Mouse (Mus musculus) lung, postnatal 0 days (tissue): ENCODE measurements around the gene Sema6b. TPM values are rescaled to one million over a fixed set of nuclear protein-coding genes. Genes with fewer than 3 reads are reported as not detected.

ENCODE experiments used
- ATAC-seq: fragments of 200-750 bp; cut with Nextera tagmentation; 2 replicates; pipeline ENCODE4 v1.8.0; 2017; ENCODE audit warnings: moderate library complexity
- DNase-seq: peaks from one replicate; pipeline ENCODE4 v3.0.0-alpha.2; 2016; ENCODE audit warnings: low spot score
- H3K27ac ChIP-seq: fragments of 300-500 bp; sonication (generic); 2 replicates; pipeline ENCODE4 v1.5.1; 2014; ENCODE audit warnings: antibody characterized with exemption, mild to moderate bottlenecking, low read length, mixed read lengths
- H3K27me3 ChIP-seq: fragments of 300-500 bp; sonication (generic); replicated peaks from 2 replicates; pipeline ENCODE4 v1.6.1; 2014; ENCODE audit warnings: low read length, mixed read lengths; ENCODE audit not compliant: insufficient read depth
- H3K36me3 ChIP-seq: fragments of 300-500 bp; sonication (generic); 2 replicates; pipeline ENCODE4 v1.6.1; 2014; ENCODE audit warnings: low read length, mixed read lengths; ENCODE audit not compliant: insufficient read depth
- H3K4me1 ChIP-seq: fragments of 300-500 bp; sonication (generic); 2 replicates; pipeline ENCODE4 v1.6.1; 2014; ENCODE audit warnings: antibody characterized with exemption, low read depth, low read length, mixed read lengths; ENCODE audit not compliant: insufficient read depth
- H3K4me2 ChIP-seq: fragments of 300-500 bp; sonication (generic); replicated peaks from 2 replicates; pipeline ENCODE4 v1.6.1; 2014; ENCODE audit warnings: low read depth, mild to moderate bottlenecking, low read length, moderate library complexity, mixed read lengths
- H3K4me3 ChIP-seq: fragments of 300-500 bp; sonication (generic); 2 replicates; pipeline ENCODE4 v1.5.1; 2014; ENCODE audit warnings: low read depth, low read length
- H3K9ac ChIP-seq: fragments of 300-500 bp; sonication (generic); replicated peaks from 2 replicates; pipeline ENCODE4 v1.6.1; 2014; ENCODE audit warnings: low read depth, mild to moderate bottlenecking
- H3K9me3 ChIP-seq: fragments of 300-500 bp; sonication (generic); 2 replicates; pipeline ENCODE4 v1.6.1; 2016; ENCODE audit warnings: low read length, mixed read lengths
- CTCF ChIP-seq: IDR thresholded peaks from 2 replicates; pipeline ENCODE4 v1.5.1; 2016; ENCODE audit warnings: antibody characterized with exemption, mild to moderate bottlenecking
- EP300 ChIP-seq: IDR thresholded peaks from 2 replicates; pipeline ENCODE4 v1.6.1; 2016; ENCODE audit warnings: antibody characterized with exemption, mild to moderate bottlenecking, control low read depth
- WGBS: fragments of 180-500 bp; shearing (Covaris S2); extraction: QIAGEN DNeasy Blood & Tissue Kit; methylation state at CpG from one replicate; pipeline ENCODE4 v1.1.7; 2014; 5-methylcytosine and 5-hydroxymethylcytosine counted together
- polyA plus RNA-seq: library from polyadenylated mRNA; unstranded; fragments of >200 nt; fragmentation: Nextera tagmentation; extraction: Ambion mirVana; gene quantifications from 2 replicates; pipeline ENCODE4 v1.2.1, GENCODE M21; 2015

The Sema6b gene
- polyA plus RNA-seq, 1 experiment from 2014 or later = 0.88 TPM

GRCm38 (mm10) chr17:56112743-56113142 lies 27.4 kb downstream of the Sema6b start:
- H3K4me2 ChIP-seq = no peak overlapping the region
- DNase-seq = no peak
- no peaks in the 10 kb centered on the region; the same call in 1 of the 2 replicates for H3K36me3 ChIP-seq
- no peak overlapping the region for H3K4me3 ChIP-seq
- ATAC-seq = no peak
- H3K4me1 ChIP-seq = no peaks in the 10 kb centered on the region
- no peak for TF ChIP-seq EP300
- no peak for TF ChIP-seq CTCF
- no peak overlapping the region for H3K27ac ChIP-seq
- H3K9me3 ChIP-seq = no peaks in the 10 kb centered on the region
- H3K9ac ChIP-seq = no peak overlapping the region
- 80% methylated on average over 3 of the region's 3 CpGs for WGBS
- H3K27me3 ChIP-seq = no peaks in the 10 kb centered on the region

GRCm38 (mm10) chr17:56111864-56112263 lies 28.3 kb downstream of the Sema6b start:
- H3K36me3 ChIP-seq = no peaks in the 10 kb centered on the region; the same call in 1 of the 2 replicates
- H3K4me1 ChIP-seq = no peaks in the 10 kb centered on the region
- H3K9ac ChIP-seq = no peak overlapping the region
- WGBS = 47% methylated on average over 5 of the region's 5 CpGs
- DNase-seq (peak; percentile 82), ATAC-seq (peak; percentile 25)
- no peak overlapping the region for H3K4me2 ChIP-seq
- TF ChIP-seq CTCF (peak; percentile 87), EP300 (no peak)
- no peaks in the 10 kb centered on the region for H3K27me3 ChIP-seq
- H3K27ac ChIP-seq = no peak overlapping the region
- no peaks in the 10 kb centered on the region for H3K9me3 ChIP-seq
- no peak overlapping the region for H3K4me3 ChIP-seq

DNA sequence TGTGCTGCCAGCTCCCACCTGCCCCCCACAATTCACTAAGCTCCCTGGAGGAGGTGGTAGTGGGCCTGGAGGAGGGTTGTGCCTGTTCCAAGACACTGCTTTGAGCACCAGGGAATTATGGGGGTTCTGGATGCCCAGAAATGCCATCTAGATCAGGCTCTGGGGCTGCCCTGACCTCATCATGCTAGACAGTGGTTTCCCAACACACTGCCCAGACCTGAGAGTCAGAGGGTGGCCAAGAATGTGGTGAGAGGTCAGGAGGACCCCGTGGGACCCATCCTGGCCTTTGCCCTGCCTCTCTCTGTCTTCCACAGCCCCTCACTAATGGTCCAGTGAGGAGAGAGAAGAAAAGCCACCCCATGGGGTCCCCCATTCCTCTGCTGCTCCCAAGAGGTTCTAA lies 29.1 kb downstream of the Sema6b start:
- Histone ChIP-seq H3K27ac (no peak overlapping the region), H3K36me3 (no peaks in the 10 kb centered on the region; the same call in 1 of the 2 replicates), H3K4me1 (no peaks in the 10 kb centered on the region), H3K27me3 (no peaks in the 10 kb centered on the region), H3K4me2 (no peak overlapping the region), H3K4me3 (no peak overlapping the region), H3K9ac (no peak overlapping the region), H3K9me3 (no peaks in the 10 kb centered on the region)
- TF ChIP-seq EP300 = no peak
- TF ChIP-seq CTCF = no peak
- WGBS = 50% methylated on average over 1 of the region's 1 CpGs
- DNase-seq = no peak
- no peak for ATAC-seq

- WGBS = 64% methylated on average over 4 of the region's 4 CpGs
- Histone ChIP-seq H3K27me3 (no peaks in the 10 kb centered on the region), H3K9me3 (no peaks in the 10 kb centered on the region), H3K4me1 (no peaks in the 10 kb centered on the region), H3K27ac (no peak overlapping the region), H3K9ac (no peak overlapping the region), H3K4me2 (no peak overlapping the region), H3K36me3 (no peaks in the 10 kb centered on the region; the same call in 1 of the 2 replicates), H3K4me3 (no peak overlapping the region)
- no peak for DNase-seq
- no peak for ATAC-seq
- TF ChIP-seq CTCF (no peak), EP300 (no peak)
Measured at GRCm38 (mm10) chr17:56110571-56110970, 29.6 kb downstream of the Sema6b start.

DNA sequence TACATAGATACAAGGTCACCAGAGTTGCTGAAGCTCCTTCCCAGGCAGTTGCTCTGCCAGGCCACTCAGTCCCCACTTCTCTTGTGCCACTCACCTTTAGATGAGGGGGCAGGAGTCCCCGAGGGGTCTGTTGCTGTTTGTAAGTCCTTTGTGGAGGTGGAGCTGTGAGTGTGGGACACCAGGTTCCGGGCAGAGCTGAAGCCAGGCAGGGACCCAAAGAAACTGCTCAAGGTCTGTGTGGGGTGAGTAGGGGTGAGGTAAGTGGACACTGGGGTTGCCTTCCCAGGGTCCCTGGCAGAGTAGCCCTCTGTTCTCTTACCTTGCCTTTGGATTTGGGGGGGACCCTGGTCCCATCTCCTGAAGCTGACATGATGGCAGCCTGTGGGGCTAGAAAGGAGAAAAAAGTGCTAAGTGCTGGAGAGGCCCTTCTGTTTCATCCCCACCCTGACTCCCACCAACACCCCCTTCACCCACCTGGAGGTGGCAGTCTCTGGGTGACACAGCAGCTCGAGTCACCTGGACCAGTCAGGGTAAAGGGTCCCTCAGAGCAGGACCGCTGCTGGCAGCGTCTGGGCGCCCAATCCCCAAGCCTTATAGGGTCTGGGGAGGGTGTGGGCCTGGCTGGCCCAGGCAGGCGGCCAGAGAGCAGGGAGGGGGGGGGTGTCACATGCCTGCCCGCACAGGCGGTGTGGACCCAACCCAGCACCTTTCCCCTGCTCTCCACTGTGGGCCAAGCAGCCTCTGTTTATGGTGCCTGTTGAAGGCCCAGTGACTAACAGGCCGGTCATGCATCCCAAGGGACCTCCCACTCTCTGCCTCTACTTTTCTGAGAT lies 30.7 kb downstream of the Sema6b start, which contains the start of gene Plin4:
Plin4 (minus strand) TSS at position 585 of the 833 bp plus-strand sequence.
- Histone ChIP-seq H3K9ac (no peak within 1 kb of the TSS), H3K27me3 (no peaks in the 10 kb centered on the region), H3K4me2 (no peak within 1 kb of the TSS), H3K9me3 (no peaks in the 10 kb centered on the region), H3K36me3 (no peaks in the 10 kb centered on the region; the same call in 1 of the 2 replicates), H3K4me1 (no peaks in the 10 kb centered on the region), H3K4me3 (no peak within 1 kb of the TSS), H3K27ac (peak within 1 kb of the TSS; percentile 73)
- TF ChIP-seq EP300 (no peak), CTCF (no peak)
- ATAC-seq = no peak
- DNase-seq = no peak
- WGBS = 49% methylated on average over 7 of the region's 10 CpGs

GRCm38 (mm10) chr17:56108334-56109044 lies 31.7 kb downstream of the Sema6b start:
- Histone ChIP-seq H3K36me3 (no peaks in the 10 kb centered on the region), H3K9me3 (no peaks in the 10 kb centered on the region), H3K27me3 (no peaks in the 10 kb centered on the region), H3K9ac (no peak overlapping the region), H3K4me2 (no peak overlapping the region), H3K4me3 (no peak overlapping the region), H3K27ac (peak overlapping the region; percentile 73), H3K4me1 (no peaks in the 10 kb centered on the region)
- ATAC-seq (peak; percentile 89), DNase-seq (peak; percentile 82)
- WGBS = 62% methylated on average over 6 of the region's 6 CpGs
- TF ChIP-seq EP300 = peak; percentile 93
- no peak for TF ChIP-seq CTCF
